In genomic region chr17:71486231-71486851, GRCm38 (mm10) we compare ENCODE assay signal across 8 mouse cellular contexts. TPM values are rescaled to one million over a fixed set of nuclear protein-coding genes. Genes with fewer than 3 reads are reported as not detected.
DNase-seq lines count a peak whose midpoint lies in the region; TF ChIP-seq lines count a peak whose summit lies in the region.

No protein-coding gene starts in this region.

- no peak for TF ChIP-seq EP300 in heart, adult 2 months (IDR thresholded peaks at IDR 0.05; ENCODE audit: insufficient read depth, low read depth, low read length)

- peak overlapping the region; percentile 40 for H3K9ac ChIP-seq in heart, adult 2 months (ENCODE audit: low read depth, low read length)

- peaks cover 4% of the 10 kb centered on the region for H3K4me1 ChIP-seq in heart, adult 2 months (ENCODE audit: control insufficient read depth, insufficient read depth, low read length)

- peak overlapping the region; percentile 81 for H3K27ac ChIP-seq in layer of hippocampus, adult 2 months
- H3K27ac ChIP-seq in heart, adult 2 months, result peak overlapping the region; percentile 81
- peak overlapping the region; percentile 96 for H3K27ac ChIP-seq in macrophage

- TF ChIP-seq POLR2A in heart, adult 2 months (IDR thresholded peaks at IDR 0.05; ENCODE audit: insufficient read depth, low read depth, low read length), result 0 out of 2 replicates have a peak, but pooled peaks have one; percentile 39

- TF ChIP-seq CTCF in layer of hippocampus, adult 2 months (conservative IDR thresholded peaks at IDR 0.05), result no peak
- no peak for TF ChIP-seq CTCF in heart, adult 2 months (IDR thresholded peaks at IDR 0.05)

- 23% methylated on average over 8 of the region's 8 CpGs for WGBS in heart, adult 2 months
- WGBS in macrophage (ENCODE audit: missing documents), result 5% methylated on average over 8 of the region's 8 CpGs

- no peaks in the 10 kb centered on the region for H3K27me3 ChIP-seq in heart, adult 2 months (ENCODE audit: control insufficient read depth, insufficient read depth, low read length)

- H3K79me2 ChIP-seq in heart, adult 2 months (replicated peaks; ENCODE audit: control insufficient read depth, insufficient read depth, low read length), result no peaks in the 10 kb centered on the region
- H3K79me2 ChIP-seq in macrophage (ENCODE audit: inconsistent target), result peaks cover 11% of the 10 kb centered on the region; the same call in 1 of the 2 replicates

- no peak for DNase-seq in layer of hippocampus, adult 2 months (ENCODE audit: low spot score in 2 of 2)
- DNase-seq in layer of hippocampus, adult 8-10 months (ENCODE audit: low spot score in 2 of 2), result no peak
- DNase-seq in heart, adult 2 months, result peak; percentile 45 to 50
- DNase-seq in kidney, postnatal 10 days, result peak; percentile 55
- peak; percentile 31 for DNase-seq in yolk sac, embryonic 10.5 days (ENCODE audit: low spot score)
- DNase-seq in left cerebral cortex, adult 9 months (ENCODE audit: low spot score in 2 of 2), result no peak
- DNase-seq in frontal cortex, adult 2 months (ENCODE audit: extremely low spot score in 1 of 2, low spot score in 1 of 2), result no peak

- peak overlapping the region; percentile 42 for H3K4me3 ChIP-seq in layer of hippocampus, adult 2 months
- peak overlapping the region; percentile 44 for H3K4me3 ChIP-seq in heart, adult 2 months
- peak overlapping the region; percentile 27 for H3K4me3 ChIP-seq in macrophage (ENCODE audit: inconsistent target)

- H3K36me3 ChIP-seq in heart, adult 2 months (ENCODE audit: control insufficient read depth, insufficient read depth, low read length), result no peaks in the 10 kb centered on the region
- H3K36me3 ChIP-seq in macrophage (ENCODE audit: inconsistent target), result no peaks in the 10 kb centered on the region

- intact Hi-C loops in heart, adult 2 months (cut with DNase I), result no loop called here

RNA-seq across cellular contexts. Expression of gene Smchd1, which starts 11.2 kb away (rescaled TPM):
- 10 to 100 TPM; 34.6 to 40.0 TPM for total RNA-seq in layer of hippocampus, adult 2 months (2021)
- total RNA-seq in layer of hippocampus, adult 8-10 months (2022), result 10 to 100 TPM; 30.3 to 34.7 (median 33.9) TPM
- 10 to 100 TPM; 16.6 to 18.6 TPM for total RNA-seq in heart, adult 2 months (2021)
- polyA plus RNA-seq in heart, adult 2 months (2012; rRNA removed), result 4.9 and 10.2 TPM in 2 replicates
- total RNA-seq in macrophage (2018; cell fraction: chromatin; rRNA removed), result 100 to 1,000 TPM; 107 to 354 (median 288) TPM
- total RNA-seq in macrophage (2018; cell fraction: cytosol; rRNA removed), result 10 to 100 TPM; 21.0 to 54.6 (median 38.0) TPM
- total RNA-seq in macrophage (2018; cell fraction: nucleus; rRNA removed), result 100 to 1,000 TPM in 19 of 26 experiments, 10 to 100 TPM in 7; 70.6 to 233 (median 154) TPM
- 34.4 to 51.6 TPM (median 38.1 TPM) in 3 replicates for polyA plus RNA-seq in macrophage (2018)
- 26.8 and 27.6 TPM in 2 replicates for polyA plus RNA-seq in frontal cortex, adult 2 months (2012; rRNA removed)

RNA-seq across cellular contexts. Expression of gene Gm4707, which starts 26.6 kb away (rescaled TPM):
- total RNA-seq in layer of hippocampus, adult 2 months (2021), result 1 to 10 TPM; 1.3 to 2.6 TPM
- total RNA-seq in layer of hippocampus, adult 8-10 months (2022), result 1 to 10 TPM; 1.7 to 3.8 (median 2.7) TPM
- under 1 TPM; 0.76 to 0.96 TPM for total RNA-seq in heart, adult 2 months (2021)
- polyA plus RNA-seq in heart, adult 2 months (2012; rRNA removed), result 0.35 and 0.38 TPM in 2 replicates
- total RNA-seq in macrophage (2018; cell fraction: chromatin; rRNA removed), result 10 to 100 TPM in 24 of 26 experiments, 1 to 10 TPM in 2; 9.6 to 52.6 (median 34.0) TPM
- total RNA-seq in macrophage (2018; cell fraction: cytosol; rRNA removed), result 1 to 10 TPM in 4 of 26 experiments, under 1 TPM in 11, not detected in 11; 0.07 to 2.2 (median 0.41) TPM
- 10 to 100 TPM in 21 of 26 experiments, 1 to 10 TPM in 5; 3.0 to 55.1 (median 14.2) TPM for total RNA-seq in macrophage (2018; cell fraction: nucleus; rRNA removed)
- polyA plus RNA-seq in macrophage (2018), result 0.13 TPM in 1 of 3 replicates, not detected in the others
- polyA plus RNA-seq in frontal cortex, adult 2 months (2012; rRNA removed), result 2.1 and 2.4 TPM in 2 replicates

RNA-seq across cellular contexts. Expression of gene Ndc80, which starts 40.3 kb away (rescaled TPM):
- total RNA-seq in layer of hippocampus, adult 2 months (2021), result under 1 TPM; 0.49 to 0.90 TPM
- total RNA-seq in layer of hippocampus, adult 8-10 months (2022), result under 1 TPM; 0.37 to 0.73 (median 0.64) TPM
- total RNA-seq in heart, adult 2 months (2021), result under 1 TPM; 0.37 to 0.61 TPM
- not detected in 2 replicates for polyA plus RNA-seq in heart, adult 2 months (2012; rRNA removed)
- 10 to 100 TPM in 4 of 26 experiments, 1 to 10 TPM in 22; 1.3 to 22.8 (median 5.0) TPM for total RNA-seq in macrophage (2018; cell fraction: chromatin; rRNA removed)
- 1 to 10 TPM; 1.9 to 6.3 (median 3.6) TPM for total RNA-seq in macrophage (2018; cell fraction: cytosol; rRNA removed)
- total RNA-seq in macrophage (2018; cell fraction: nucleus; rRNA removed), result 10 to 100 TPM in 1 of 26 experiments, 1 to 10 TPM in 25; 1.5 to 18.9 (median 3.2) TPM
- 2.0 to 12.0 TPM (median 10.6 TPM) in 3 replicates for polyA plus RNA-seq in macrophage (2018)
- 0.36 and 0.48 TPM in 2 replicates for polyA plus RNA-seq in frontal cortex, adult 2 months (2012; rRNA removed)

Comparison
In these comparisons a context has a peak if more than half of its experiments do, and no peak if none do; other contexts are left out.
1. DNase-seq: peak in heart, adult 2 months (2 of 2), kidney, postnatal 10 days (single experiment) and yolk sac, embryonic 10.5 days (single experiment); none in layer of hippocampus, adult 2 months (0 of 2), layer of hippocampus, adult 8-10 months (0 of 2), left cerebral cortex, adult 9 months (0 of 2) and frontal cortex, adult 2 months (0 of 2).
2. Peak in every context shown above with its lines, with median percentiles within 50 percentile points of each other: H3K27ac ChIP-seq and H3K4me3 ChIP-seq.